Mouse (Mus musculus) myocyte (in vitro differentiated cells): ENCODE measurements at regions not wholly inside any gene's neighbourhood (a gene's known extent, or its start where the extent isn't known, plus 50 kb on each side); places are given as distances from the start of the nearest gene placed in this dataset.

Experiments used
- POLR2A ChIP-seq: IDR thresholded peaks from one replicate; pipeline ENCODE4 v1.6.1; 2011; ENCODE audit warnings: low read depth, mild to moderate bottlenecking, control low read depth, moderate library complexity; ENCODE audit not compliant: insufficient read length
- REST ChIP-seq: IDR thresholded peaks from one replicate; pipeline ENCODE4 v1.6.1; 2011; ENCODE audit warnings: mild to moderate bottlenecking, control low read depth, moderate library complexity; ENCODE audit not compliant: insufficient read depth, insufficient read length
- TCF3 ChIP-seq: IDR thresholded peaks from one replicate; pipeline ENCODE4 v1.6.1; 2011; ENCODE audit warnings: low read depth, control low read depth; ENCODE audit not compliant: insufficient read length

GRCm38 (mm10) chr7:37078140-37078539, 380.2 kb downstream of the Tshz3 start:
- TF ChIP-seq REST (no peak), POLR2A (no peak), TCF3 (no peak)
